Mouse (Mus musculus): Measurements from ENCODE around the gene Mroh2a.

- no peak for TF ChIP-seq CTCF (IDR thresholded peaks at IDR 0.05; ENCODE audit: low read depth, low read length)
- no peak for TF ChIP-seq POLR2A (IDR thresholded peaks at IDR 0.05; ENCODE audit: extremely low read depth, insufficient read depth, low read length)
These were observed 32.8 kb downstream of the Mroh2a start for GRCm38 (mm10) chr1:88259643-88260024.

Data from liver, adult 2 months (tissue).